Mouse (Mus musculus): ENCODE results near the gene Sergef. TPM values are rescaled to one million over a fixed set of nuclear protein-coding genes. Genes with fewer than 3 reads are reported as not detected.

The Sergef gene
- polyA plus RNA-seq, 1 experiment: not detected

DNA sequence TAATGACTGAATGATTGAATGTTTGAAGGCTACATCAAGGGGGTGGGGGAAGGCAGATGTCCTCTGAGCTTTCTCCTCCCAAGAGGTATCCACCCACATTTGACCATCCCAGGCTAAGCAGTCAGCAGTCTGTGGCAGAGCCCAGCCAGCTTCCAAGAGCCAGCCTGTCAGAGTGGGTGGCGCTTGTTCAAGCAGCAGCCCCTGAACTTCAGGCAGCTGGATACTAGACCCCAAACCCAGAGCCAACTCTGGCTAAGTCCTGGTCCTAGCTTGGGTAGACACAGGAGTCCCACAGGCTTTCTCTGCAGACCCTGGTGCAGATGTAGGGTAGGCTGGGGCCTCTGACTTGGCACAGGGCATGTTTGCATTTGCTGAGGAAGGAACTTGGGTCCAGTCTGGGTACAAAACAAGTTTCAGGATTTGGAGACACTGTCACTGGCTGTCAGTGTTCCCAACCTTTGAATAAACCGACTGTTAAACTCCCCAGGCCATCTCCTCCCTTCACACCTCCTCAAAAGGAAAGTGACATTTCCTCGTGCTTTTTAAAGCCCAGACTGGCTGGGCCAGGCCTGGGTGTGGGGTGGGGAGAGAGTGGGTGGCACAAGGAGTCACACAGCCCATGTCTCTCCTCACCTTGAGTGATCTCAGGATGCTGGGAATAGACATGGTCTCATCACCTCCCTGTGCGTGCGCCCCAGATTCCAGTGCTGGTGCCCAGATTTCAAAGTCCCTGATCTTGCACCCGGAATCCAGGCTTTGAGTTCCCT is 225.5 kb downstream of the Sergef start:
- TF ChIP-seq CTCF (IDR thresholded peaks at IDR 0.05; ENCODE audit: insufficient read depth, low read depth, low read length): no peak
- no peak for TF ChIP-seq POLR2A (IDR thresholded peaks at IDR 0.05; ENCODE audit: insufficient read depth, low read depth, low read length)
- Histone ChIP-seq H3K4me1 (ENCODE audit: control insufficient read depth, insufficient read depth, low read length) (peaks cover 80% of the 10 kb centered on the region), H3K27ac (ENCODE audit: insufficient read depth, low read depth, low read length) (peak overlapping the region; percentile 93), H3K4me3 (ENCODE audit: insufficient read depth, low read depth, low read length) (no peak overlapping the region)
- 52% methylated on average over 6 of the region's 6 CpGs for WGBS

DNA sequence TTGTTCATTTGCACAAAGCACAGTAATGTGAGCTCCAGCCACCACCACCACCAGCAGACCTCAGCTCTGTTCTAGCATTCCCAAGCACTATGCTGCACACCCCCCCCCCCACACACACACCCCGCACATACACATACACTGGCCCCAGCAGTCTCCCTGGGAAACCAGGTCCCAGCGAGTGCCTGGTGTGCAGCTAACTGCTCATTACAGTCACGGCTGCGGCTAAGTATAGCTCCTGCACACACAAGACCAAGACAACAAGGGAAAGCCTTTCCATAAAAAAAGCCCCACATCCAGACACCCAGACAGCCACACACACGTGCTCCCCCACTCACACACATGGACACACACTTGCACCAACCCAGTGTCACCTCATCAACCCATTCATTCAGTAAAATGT is 226.8 kb downstream of the Sergef start:
- WGBS: 21% methylated on average over 5 of the region's 5 CpGs
- Histone ChIP-seq H3K4me1 (ENCODE audit: control insufficient read depth, insufficient read depth, low read length) (peaks cover 80% of the 10 kb centered on the region), H3K27ac (ENCODE audit: insufficient read depth, low read depth, low read length) (peak overlapping the region; percentile 89), H3K4me3 (ENCODE audit: insufficient read depth, low read depth, low read length) (no peak overlapping the region)
- TF ChIP-seq POLR2A (IDR thresholded peaks at IDR 0.05; ENCODE audit: insufficient read depth, low read depth, low read length) (no peak), CTCF (IDR thresholded peaks at IDR 0.05; ENCODE audit: insufficient read depth, low read depth, low read length) (no peak)

DNA sequence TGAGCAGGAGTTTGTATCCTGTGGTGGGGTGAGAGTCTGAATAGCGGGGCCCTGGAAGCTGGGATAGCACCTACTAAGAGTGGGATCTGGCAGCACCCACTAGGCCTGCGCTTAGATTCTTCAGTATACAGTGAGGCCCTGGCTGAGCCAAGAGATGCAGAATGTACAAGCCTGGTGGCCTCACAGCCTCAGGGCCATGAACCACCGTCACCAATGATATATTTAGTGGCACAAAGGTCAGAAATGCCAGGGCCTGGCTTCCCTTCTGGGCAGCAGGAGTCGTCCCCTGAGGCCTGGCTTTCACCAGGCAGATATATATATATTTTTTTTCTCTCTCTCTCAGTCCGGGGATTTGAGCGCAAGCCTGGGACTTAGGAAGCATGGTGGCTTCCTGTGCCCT is 228.9 kb downstream of the Sergef start:
- 84% methylated on average over 6 of the region's 6 CpGs for WGBS
- peaks cover 81% of the 10 kb centered on the region for H3K4me1 ChIP-seq (ENCODE audit: control insufficient read depth, insufficient read depth, low read length)
- peak overlapping the region; percentile 26; the same call in 1 of the 2 replicates for H3K27ac ChIP-seq (ENCODE audit: insufficient read depth, low read depth, low read length)
- no peak overlapping the region for H3K4me3 ChIP-seq (ENCODE audit: insufficient read depth, low read depth, low read length)
- TF ChIP-seq POLR2A (IDR thresholded peaks at IDR 0.05; ENCODE audit: insufficient read depth, low read depth, low read length): no peak
- TF ChIP-seq CTCF (IDR thresholded peaks at IDR 0.05; ENCODE audit: insufficient read depth, low read depth, low read length): no peak

DNA sequence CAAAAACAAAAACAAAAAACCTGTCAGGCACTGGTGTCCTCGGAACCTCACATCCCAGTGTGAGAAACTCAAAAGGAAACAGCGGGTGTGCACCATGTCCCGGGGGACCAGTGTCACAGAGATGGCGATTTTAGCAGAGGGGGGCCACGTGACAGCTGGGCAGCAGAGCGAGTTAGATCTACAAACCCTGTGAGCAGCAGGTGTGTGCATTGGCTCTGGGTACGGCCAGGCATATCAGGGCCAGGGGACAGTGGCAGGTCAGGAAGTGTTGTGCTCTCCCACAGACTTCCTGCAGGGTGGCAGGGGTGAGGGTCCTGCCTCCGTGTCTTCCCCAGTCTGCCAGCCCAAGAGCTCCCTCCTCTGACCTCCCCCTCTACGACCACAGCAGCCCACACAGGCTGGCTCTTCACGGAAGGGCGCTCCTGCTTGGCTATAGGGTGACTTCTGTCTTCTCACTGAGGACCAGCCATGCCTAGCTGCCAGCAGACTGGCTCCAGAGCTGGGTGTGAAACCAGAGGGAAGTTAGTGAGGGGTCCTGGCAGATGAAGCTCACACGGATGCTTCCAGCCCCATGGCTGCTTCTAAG is 230.3 kb downstream of the Sergef start:
- Histone ChIP-seq H3K4me3 (ENCODE audit: insufficient read depth, low read depth, low read length) (no peak overlapping the region), H3K4me1 (ENCODE audit: control insufficient read depth, insufficient read depth, low read length) (peaks cover 81% of the 10 kb centered on the region), H3K27ac (ENCODE audit: insufficient read depth, low read depth, low read length) (peak overlapping the region; percentile 53; the same call in 1 of the 2 replicates)
- 48% methylated on average over 12 of the region's 12 CpGs for WGBS
- TF ChIP-seq CTCF (IDR thresholded peaks at IDR 0.05; ENCODE audit: insufficient read depth, low read depth, low read length) (no peak), POLR2A (IDR thresholded peaks at IDR 0.05; ENCODE audit: insufficient read depth, low read depth, low read length) (no peak)

DNA sequence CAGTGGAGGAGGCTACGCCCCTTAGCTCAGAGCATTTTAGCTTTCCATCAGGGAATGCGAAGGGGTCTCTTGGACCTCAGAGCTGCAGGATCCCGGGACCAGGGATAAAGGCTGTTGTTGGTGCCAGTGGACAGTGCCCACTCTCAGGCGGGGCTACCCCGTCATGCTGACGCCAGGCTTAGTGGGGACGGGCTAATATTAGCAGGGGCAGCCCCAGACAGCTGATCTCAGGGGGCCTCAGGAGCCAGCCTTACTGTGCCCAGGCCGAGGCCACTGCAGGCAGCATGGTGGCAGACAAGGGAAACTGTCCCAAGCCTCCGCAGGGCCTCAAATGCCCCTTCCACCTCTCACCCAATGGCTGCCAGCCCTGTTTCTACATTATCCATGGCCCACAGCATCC is 231.0 kb downstream of the Sergef start:
- 73% methylated on average over 9 of the region's 9 CpGs for WGBS
- no peak for TF ChIP-seq CTCF (IDR thresholded peaks at IDR 0.05; ENCODE audit: insufficient read depth, low read depth, low read length)
- no peak for TF ChIP-seq POLR2A (IDR thresholded peaks at IDR 0.05; ENCODE audit: insufficient read depth, low read depth, low read length)
- Histone ChIP-seq H3K4me1 (ENCODE audit: control insufficient read depth, insufficient read depth, low read length) (peaks cover 82% of the 10 kb centered on the region), H3K4me3 (ENCODE audit: insufficient read depth, low read depth, low read length) (no peak overlapping the region), H3K27ac (ENCODE audit: insufficient read depth, low read depth, low read length) (peak overlapping the region; percentile 53)

DNA sequence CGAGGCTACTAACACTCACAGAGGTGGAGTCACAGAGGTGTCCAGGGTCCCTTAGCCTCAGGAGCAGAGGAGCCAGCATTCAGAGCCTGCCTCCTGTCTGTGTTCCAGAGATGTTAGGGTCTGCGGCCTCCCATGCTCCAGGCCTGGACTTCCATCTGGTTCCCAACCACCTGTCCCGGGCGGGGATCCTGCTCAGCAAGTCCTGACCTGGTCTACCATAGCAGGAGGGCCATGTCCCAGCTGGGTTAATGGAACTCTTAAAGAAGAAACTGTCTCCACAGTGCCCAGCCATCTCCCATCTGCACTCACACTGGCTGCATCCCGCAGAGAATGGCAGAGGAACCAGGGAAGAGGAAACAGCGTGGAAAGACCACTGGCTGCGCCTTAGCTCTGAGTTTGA is 234.9 kb downstream of the Sergef start:
- Histone ChIP-seq H3K27ac (ENCODE audit: insufficient read depth, low read depth, low read length) (no peak overlapping the region), H3K4me3 (ENCODE audit: insufficient read depth, low read depth, low read length) (no peak overlapping the region), H3K4me1 (ENCODE audit: control insufficient read depth, insufficient read depth, low read length) (peaks cover 70% of the 10 kb centered on the region)
- TF ChIP-seq CTCF (IDR thresholded peaks at IDR 0.05; ENCODE audit: insufficient read depth, low read depth, low read length): no peak
- TF ChIP-seq POLR2A (IDR thresholded peaks at IDR 0.05; ENCODE audit: insufficient read depth, low read depth, low read length): no peak
- 87% methylated on average over 7 of the region's 7 CpGs for WGBS

DNA sequence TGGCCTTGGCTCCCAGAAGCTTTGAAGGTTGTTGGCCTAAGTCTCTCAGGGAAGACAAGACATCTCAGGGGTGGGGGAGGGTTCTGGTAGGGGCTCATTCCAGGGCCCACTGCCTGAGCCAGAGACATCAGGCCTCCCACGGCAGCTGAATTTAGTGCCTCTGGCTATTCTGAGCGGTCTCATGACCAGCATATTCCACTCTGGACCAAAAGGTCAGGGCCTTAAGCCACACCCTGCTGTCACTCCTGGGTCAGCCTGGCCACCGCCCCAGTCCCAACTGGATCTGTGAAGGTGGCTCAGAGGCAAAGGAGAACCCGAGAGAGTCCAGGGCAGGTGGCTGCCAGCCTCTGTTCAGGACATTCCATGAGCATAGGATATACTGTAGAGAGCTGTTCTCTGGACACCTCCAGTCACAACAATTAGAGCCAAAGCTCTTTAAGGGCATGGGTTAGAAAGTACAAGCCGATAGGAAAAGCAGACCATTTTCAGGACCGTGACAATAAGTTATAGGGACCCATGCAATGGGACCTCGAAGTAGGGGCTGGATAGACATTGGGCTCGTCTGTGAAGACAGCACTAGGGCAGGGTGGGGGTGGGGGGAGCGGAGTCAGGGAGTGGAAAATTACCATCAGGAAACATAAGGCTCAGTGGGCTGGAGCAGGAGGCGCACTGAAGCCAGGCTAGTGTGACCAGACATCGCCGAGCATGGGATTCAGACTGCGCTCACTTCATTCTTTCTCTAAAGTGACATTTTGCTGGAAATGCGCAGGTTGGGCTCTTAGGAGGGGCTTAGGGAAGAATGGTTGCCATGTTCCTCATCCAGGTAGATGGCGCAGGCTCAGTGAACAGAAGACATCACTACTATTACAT is 235.8 kb downstream of the Sergef start:
- H3K27ac ChIP-seq (ENCODE audit: insufficient read depth, low read depth, low read length): no peak overlapping the region

DNA sequence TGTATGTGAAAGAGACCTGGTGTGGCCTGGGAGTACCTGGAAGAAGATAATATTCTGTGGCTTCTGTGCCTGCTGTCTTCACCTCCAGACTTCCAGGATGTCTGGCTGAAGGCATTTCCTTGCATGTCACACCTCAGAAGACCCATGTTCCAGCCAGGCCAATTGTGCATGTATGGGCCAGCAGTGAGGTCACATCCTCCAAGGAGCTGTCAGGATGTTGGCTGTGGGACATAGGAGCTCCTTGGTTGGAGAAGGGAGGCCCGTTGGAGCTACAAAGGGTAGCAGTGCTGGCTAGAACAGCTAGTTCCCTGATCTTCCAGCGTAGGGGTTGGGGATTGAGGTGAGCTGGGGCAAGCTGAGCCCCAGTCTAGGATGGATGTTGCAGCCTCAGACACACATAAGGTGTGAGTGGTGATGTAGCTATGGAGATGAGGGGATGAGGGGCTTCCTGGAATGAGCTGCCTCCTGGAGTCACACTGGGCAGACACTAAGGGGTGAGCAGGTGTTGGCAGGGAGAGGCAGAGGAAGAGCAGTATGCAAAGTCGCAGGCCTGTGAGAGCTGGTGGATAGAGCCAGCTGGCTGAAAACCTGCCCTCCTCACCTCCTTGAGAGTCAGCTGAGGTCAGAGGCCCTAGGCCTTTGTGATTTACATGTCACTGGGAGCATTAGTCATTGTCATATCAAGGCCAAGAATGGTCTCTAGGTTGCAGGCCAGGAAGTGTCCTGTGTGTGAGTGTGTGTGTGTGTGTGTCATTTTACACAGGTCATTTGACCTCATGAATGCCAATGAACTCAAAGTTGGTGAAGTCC is 238.0 kb downstream of the Sergef start:
- Histone ChIP-seq H3K4me3 (ENCODE audit: insufficient read depth, low read depth, low read length) (peak overlapping the region; percentile 24; the same call in 1 of the 2 replicates), H3K4me1 (ENCODE audit: control insufficient read depth, insufficient read depth, low read length) (peaks cover 53% of the 10 kb centered on the region), H3K27ac (ENCODE audit: insufficient read depth, low read depth, low read length) (0 out of 2 replicates have a peak overlapping the region, but pooled peaks have one; percentile 10)
- TF ChIP-seq CTCF (IDR thresholded peaks at IDR 0.05; ENCODE audit: insufficient read depth, low read depth, low read length) (no peak), POLR2A (IDR thresholded peaks at IDR 0.05; ENCODE audit: insufficient read depth, low read depth, low read length) (no peak)
- WGBS: 45% methylated on average over 3 of the region's 3 CpGs

More for the DNA sequence above, 235.8 kb downstream of the Sergef start:
- 67% methylated on average over 15 of the region's 15 CpGs for WGBS
- Histone ChIP-seq H3K4me1 (ENCODE audit: control insufficient read depth, insufficient read depth, low read length) (peaks cover 69% of the 10 kb centered on the region), H3K4me3 (ENCODE audit: insufficient read depth, low read depth, low read length) (no peak overlapping the region)
- TF ChIP-seq CTCF (IDR thresholded peaks at IDR 0.05; ENCODE audit: insufficient read depth, low read depth, low read length): no peak
- no peak for TF ChIP-seq POLR2A (IDR thresholded peaks at IDR 0.05; ENCODE audit: insufficient read depth, low read depth, low read length)

Measured in olfactory bulb, adult 2 months (tissue).